Mouse (Mus musculus) G1E (cell line): ENCODE results near the gene Fam24b.

ENCODE experiments used
- CTCF ChIP-seq: IDR thresholded peaks from 2 replicates; pipeline ENCODE4 v1.5.1; 2012; ENCODE audit warnings: low read depth, low read length, inconsistent platforms, mixed read lengths
- GATA1 ChIP-seq: IDR thresholded peaks from 2 replicates; pipeline ENCODE4 v1.6.1; 2012; ENCODE audit warnings: borderline replicate concordance, low read length, inconsistent platforms, mixed read lengths
- GATA2 ChIP-seq: IDR thresholded peaks from 2 replicates; pipeline ENCODE4 v1.6.1; 2012; ENCODE audit warnings: low read depth, low read length, inconsistent platforms, borderline replicate concordance
- POLR2AphosphoS5 ChIP-seq: IDR thresholded peaks from 2 replicates; pipeline ENCODE4 v1.6.1; 2012; ENCODE audit warnings: low read depth, low read length, inconsistent platforms; ENCODE audit not compliant: insufficient replicate concordance
- TAL1 ChIP-seq: conservative IDR thresholded peaks from 2 replicates; pipeline ENCODE4 v1.6.1; 2012; ENCODE audit warnings: low read depth, low read length, inconsistent platforms, mixed read lengths

DNA sequence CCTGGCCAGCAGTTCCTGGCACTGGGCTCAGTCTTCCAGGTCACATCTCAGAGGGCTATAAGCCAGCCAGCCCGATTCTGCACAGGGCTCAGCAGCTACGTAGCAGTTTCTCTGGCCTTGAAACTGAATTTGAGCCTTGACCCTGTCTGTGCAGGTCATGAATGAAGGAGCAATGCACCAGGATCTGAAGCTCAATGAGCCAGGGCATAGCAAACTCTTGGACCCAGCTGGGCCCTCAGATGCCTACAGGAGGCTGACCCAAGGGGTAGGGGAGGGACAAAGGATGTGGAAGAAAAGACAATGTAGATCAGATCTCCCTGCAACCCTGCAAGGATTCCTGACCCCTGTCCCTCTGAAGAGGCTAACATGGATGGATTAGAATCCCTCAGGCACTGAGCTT, 7.1 kb downstream of the Fam24b start, which contains the start of gene Cuzd1:
- TF ChIP-seq CTCF (no peak), POLR2AphosphoS5 (no peak), GATA1 (no peak), GATA2 (no peak), TAL1 (no peak)
